Mouse (Mus musculus): ENCODE data around the gene Cops2.

Gene Cops2

GRCm38 (mm10) chr2:125791485-125791885 lies 67.5 kb downstream of the Cops2 start:
- CTCF ChIA-PET = no interaction called here
- POLR2A ChIA-PET = interaction anchor here in 1 of 4 experiments (0.6 to 1.3 kb wide), 2 partner anchors 9 to 82 kb away, joined by 3 to 4 read pairs; partner anchors contain the start of gene Secisbp2l

GRCm38 (mm10) chr2:125790242-125790641 lies 68.7 kb downstream of the Cops2 start:
- POLR2A ChIA-PET = interaction anchor here in 1 of 4 experiments (1.6 kb wide), 1 partner anchor 15 kb away, joined by 7 read pairs; no protein-coding TSS in a partner anchor
- CTCF ChIA-PET = no interaction called here

GRCm38 (mm10) chr2:125789265-125789664 lies 69.7 kb downstream of the Cops2 start:
- ChIA-PET POLR2A (interaction anchor here in 2 of 4 experiments (1.0 to 1.6 kb wide), 2 partner anchors 14 to 16 kb away, joined by 3 to 7 read pairs; no protein-coding TSS in a partner anchor), CTCF (interaction anchor here in 1 of 4 experiments (1.3 kb wide), 1 partner anchor 58 kb away, joined by 4 read pairs; no protein-coding TSS in a partner anchor)

- CTCF ChIA-PET = interaction anchor here in 1 of 4 experiments (1.3 kb wide), 1 partner anchor 57 kb away, joined by 4 read pairs; no protein-coding TSS in a partner anchor
- POLR2A ChIA-PET = interaction anchor here in 1 of 4 experiments (1.6 kb wide), 1 partner anchor 17 kb away, joined by 7 read pairs; no protein-coding TSS in a partner anchor
Measured at GRCm38 (mm10) chr2:125788785-125789184, 70.2 kb downstream of the Cops2 start.

GRCm38 (mm10) chr2:125788351-125788750 lies 70.6 kb downstream of the Cops2 start:
- CTCF ChIA-PET = interaction anchor here in 1 of 4 experiments (1.3 kb wide), 1 partner anchor 57 kb away, joined by 4 read pairs; no protein-coding TSS in a partner anchor
- POLR2A ChIA-PET = interaction anchor here in 1 of 4 experiments (1.6 kb wide), 1 partner anchor 17 kb away, joined by 7 read pairs; no protein-coding TSS in a partner anchor

- POLR2A ChIA-PET = interaction anchor here in 2 of 4 experiments (0.6 to 1.8 kb wide), 3 partner anchors 9 to 74 kb away, joined by 3 to 5 read pairs (median 5); partner anchors contain the start of genes Cops2 (in 1 of the 2) and Galk2 (in 1 of the 2)
- CTCF ChIA-PET = no interaction called here
Measured at GRCm38 (mm10) chr2:125785021-125785420, 73.9 kb downstream of the Cops2 start.

- ChIA-PET POLR2A (interaction anchor here in 1 of 4 experiments (1.1 to 2.4 kb wide), 2 partner anchors 9 to 13 kb away, joined by 3 to 11 read pairs; no protein-coding TSS in a partner anchor), CTCF (no interaction called here)
Measured at GRCm38 (mm10) chr2:125784392-125784791, 74.5 kb downstream of the Cops2 start.

GRCm38 (mm10) chr2:125783868-125784267 lies 75.1 kb downstream of the Cops2 start:
- ChIA-PET POLR2A (interaction anchor here in 2 of 4 experiments (0.9 to 2.4 kb wide), 7 partner anchors 8 to 368 kb away, joined by 3 to 11 read pairs (median 5); partner anchors contain the start of genes Cops2 (in 1 of the 2), Dtwd1 (in 1 of the 2), Fam227b (in 1 of the 2) and Galk2 (in 1 of the 2)), CTCF (interaction anchor here in 1 of 4 experiments (0.6 kb wide), 1 partner anchor 13 kb away, joined by 6 read pairs; no protein-coding TSS in a partner anchor)

GRCm38 (mm10) chr2:125782719-125783109 lies 76.2 kb downstream of the Cops2 start, which contains the start of gene Secisbp2l:
TSS of gene Secisbp2l (minus strand) at chr2:125782870.
- CTCF ChIA-PET = interaction anchor here in 2 of 4 experiments (0.6 to 1.0 kb wide), 2 partner anchors 18 to 51 kb away, joined by 3 to 4 read pairs; no protein-coding TSS in a partner anchor
- POLR2A ChIA-PET = interaction anchor here in 3 of 4 experiments (0.6 to 2.4 kb wide), 17 partner anchors 8 to 1434 kb away, joined by 3 to 11 read pairs (median 4); partner anchors contain the start of genes Cops2 (in 2 of the 3), Galk2 (in 2 of the 3), Dtwd1 (in 1 of the 3) and Fam227b (in 1 of the 3)

GRCm38 (mm10) chr2:125781978-125782718 lies 76.8 kb downstream of the Cops2 start:
- ChIA-PET CTCF (interaction anchor here in 3 of 4 experiments (0.6 to 1.0 kb wide), 3 partner anchors 17 to 1448 kb away, joined by 3 to 6 read pairs (median 4); no protein-coding TSS in a partner anchor), POLR2A (interaction anchor here in 3 of 4 experiments (0.6 to 2.4 kb wide), 17 partner anchors 9 to 1434 kb away, joined by 3 to 11 read pairs (median 4); partner anchors contain the start of genes Cops2 (in 2 of the 3), Galk2 (in 2 of the 3), Dtwd1 (in 1 of the 3) and Fam227b (in 1 of the 3))

GRCm38 (mm10) chr2:125781006-125781405 lies 77.9 kb downstream of the Cops2 start:
- CTCF ChIA-PET = no interaction called here
- POLR2A ChIA-PET = interaction anchor here in 1 of 4 experiments (1.4 kb wide), 1 partner anchor 10 kb away, joined by 3 read pairs; no protein-coding TSS in a partner anchor
